Mouse (Mus musculus) liver, adult 10 weeks (tissue): Measurements from ENCODE around the gene S1pr2. TPM values are rescaled to one million over a fixed set of nuclear protein-coding genes. Genes with fewer than 3 reads are reported as not detected.

ENCODE experiments used
- polyA plus RNA-seq: library from polyadenylated mRNA; stranded (reverse); fragments of 350-450 nt; fragmentation: Illumina TruSeq; extraction: RNeasy Lipid Tissue Mini Kit (QIAGEN cat#74804); gene quantifications from one replicate; pipeline ENCODE4 v1.2.3, GENCODE M21; 2014; ENCODE audit warnings: low read depth, low replicate concordance

S1pr2 gene
- 0.48 TPM for polyA plus RNA-seq

DNA sequence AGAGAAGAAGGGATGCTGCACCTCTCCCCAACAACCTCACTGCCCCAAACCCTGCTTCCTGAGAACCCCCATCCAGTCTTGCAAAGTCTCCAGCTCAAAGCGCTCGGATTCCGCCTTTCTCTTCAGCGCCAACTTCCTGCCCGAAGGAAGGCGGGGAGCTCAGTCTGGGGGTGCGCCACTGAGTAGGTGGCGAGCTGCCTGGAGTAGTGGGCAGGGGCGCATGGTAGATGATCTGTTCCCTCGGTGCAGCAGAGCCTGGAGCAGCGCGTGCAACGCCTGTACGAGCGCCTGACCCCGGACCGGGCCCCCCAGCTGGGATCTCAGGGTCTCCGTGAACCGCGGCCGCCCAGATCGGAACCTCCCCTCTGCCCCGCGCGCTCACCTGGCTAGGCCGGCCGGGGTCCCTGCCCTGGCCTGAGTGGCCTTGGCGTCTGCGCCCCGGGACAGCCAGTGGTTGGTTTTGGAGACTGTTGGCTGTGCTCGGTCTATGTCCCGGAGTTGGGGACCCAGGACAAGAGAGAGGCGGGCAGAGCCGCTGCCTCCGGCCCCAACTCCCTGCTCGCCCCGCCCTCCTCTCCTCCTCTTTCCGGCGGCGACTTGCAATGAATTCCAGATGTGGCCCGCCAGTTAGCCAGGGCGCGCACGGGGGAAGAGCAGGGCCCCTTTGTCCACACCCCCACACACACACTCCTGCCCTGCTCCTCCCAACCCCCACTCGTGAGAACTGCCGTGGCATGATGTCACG is at the start of gene S1pr2:
Gene S1pr2 (minus strand): TSS at position 566 of the 745 bp plus-strand sequence.

DNA sequence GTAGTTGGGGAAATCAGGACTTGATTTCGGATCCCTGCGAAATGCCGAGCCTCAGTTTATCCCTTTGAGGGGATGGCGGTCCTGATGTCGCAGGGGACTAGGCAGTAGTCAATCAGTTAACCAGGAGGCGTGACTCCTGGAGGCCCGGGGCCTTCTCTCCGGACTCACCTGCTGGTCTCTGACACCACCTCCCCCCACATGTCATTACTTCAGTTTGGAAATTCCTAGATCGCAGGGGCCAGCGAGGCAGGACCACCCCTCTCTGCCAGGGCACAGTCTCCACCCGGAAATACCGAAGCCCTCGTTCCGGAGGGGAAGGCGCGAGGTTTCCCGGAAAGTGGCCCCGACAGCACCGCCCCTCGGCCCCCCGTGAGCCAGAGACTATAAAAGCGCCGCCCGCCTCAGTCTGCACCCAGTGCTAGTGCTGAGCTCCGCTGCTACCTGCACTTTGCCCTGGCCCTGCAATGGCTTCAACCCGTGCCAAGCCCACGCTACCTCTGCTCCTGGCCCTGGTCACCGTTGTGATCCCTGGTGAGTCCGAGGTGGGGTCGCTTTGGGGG is 39.1 kb upstream of the S1pr2 start, which contains the start of gene Icam1:
Gene Icam1 (plus strand): TSS at position 415 of the 560 bp plus-strand sequence.

DNA sequence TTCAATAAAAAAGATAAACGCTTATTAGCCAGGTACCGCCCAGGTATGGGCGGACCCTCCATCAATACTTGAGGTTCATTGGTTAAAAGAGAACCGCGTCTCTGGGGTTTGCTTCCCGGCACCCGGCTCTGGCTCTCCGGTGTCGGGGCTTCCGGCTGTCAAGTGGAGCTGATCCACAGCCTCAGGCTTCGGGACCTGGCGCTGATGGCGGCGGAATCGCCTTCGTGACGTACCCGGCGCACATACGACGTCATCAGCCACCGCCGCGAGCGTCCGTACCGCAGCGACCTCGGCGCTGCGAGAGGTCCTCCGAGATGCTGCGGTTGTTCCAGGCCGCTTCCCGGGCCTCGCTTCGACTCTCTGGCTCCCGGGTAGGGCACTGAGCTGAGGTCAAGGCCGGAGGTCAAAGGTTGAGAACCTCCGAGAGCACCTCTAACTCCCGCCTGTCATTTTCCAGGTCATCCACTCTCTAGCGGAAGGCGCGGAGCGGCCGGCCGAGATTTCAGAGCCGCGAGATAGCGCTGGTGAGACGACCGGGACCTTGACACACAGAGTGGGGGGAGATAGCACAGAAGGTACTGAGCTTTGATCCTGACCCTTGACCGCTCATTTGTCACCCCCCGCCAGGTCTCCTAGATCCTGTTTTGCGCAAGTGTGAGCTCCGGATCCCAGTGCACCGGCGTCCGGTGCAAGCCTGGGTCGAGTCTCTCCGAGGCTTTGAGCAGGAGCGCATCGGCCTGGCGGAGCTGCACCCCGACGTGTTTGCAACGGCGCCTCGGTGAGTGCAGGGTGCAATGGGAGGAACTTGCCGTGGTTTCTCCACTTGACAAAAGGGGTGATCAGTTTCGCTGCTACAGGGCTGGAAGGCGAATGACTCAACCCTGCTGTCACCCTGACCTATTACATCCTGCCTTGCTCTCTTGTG is 26.3 kb upstream of the S1pr2 start, which contains the start of gene Mrpl4:
Gene Mrpl4 (plus strand): TSS at position 112 of the 925 bp plus-strand sequence.

DNA sequence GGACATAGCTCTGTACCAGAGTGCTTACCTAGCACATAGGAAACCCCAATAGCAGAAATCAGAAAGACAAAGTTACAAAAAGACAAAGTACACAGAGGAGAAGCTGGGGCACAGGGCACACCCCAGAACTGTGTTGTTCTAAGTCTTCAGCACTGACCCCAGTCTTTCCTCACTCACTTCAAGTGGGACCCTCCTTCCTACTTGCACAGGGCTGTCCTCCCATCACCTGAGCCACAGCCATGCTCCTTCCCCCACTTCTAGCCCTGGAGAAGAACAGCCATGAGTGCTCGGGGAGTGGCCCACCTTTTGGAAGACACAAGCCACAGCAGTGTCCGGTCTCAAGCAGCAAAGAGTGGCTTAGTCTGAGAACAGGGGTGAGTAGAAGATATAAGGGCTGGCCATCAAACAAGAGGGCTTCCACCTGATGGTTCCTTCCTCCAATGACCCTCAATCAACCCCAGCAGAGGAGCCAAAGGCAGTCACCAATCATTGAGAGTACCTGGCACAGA is 17.1 kb downstream of the S1pr2 start, which contains the start of gene Dnmt1:
Gene Dnmt1 (minus strand): TSS at position 459 of the 509 bp plus-strand sequence.

Other genes starting within 250 kb of the S1pr2 start
- not detected for gene Olfm2, start 230.4 kb downstream of the S1pr2 start, polyA plus RNA-seq
- 0.19 TPM for gene Col5a3, start 161.7 kb downstream of the S1pr2 start, polyA plus RNA-seq
- gene Rdh8, start 158.3 kb downstream of the S1pr2 start, polyA plus RNA-seq, result not detected
- gene A230050P20Rik, start 108.1 kb downstream of the S1pr2 start, polyA plus RNA-seq, result 19.2 TPM
- gene Angptl6, start 97.1 kb downstream of the S1pr2 start, polyA plus RNA-seq, result 0.58 TPM
- gene Ppan, start 88.6 kb downstream of the S1pr2 start, polyA plus RNA-seq, result 0.50 TPM
- 34.0 TPM for gene Eif3g, start 78.2 kb downstream of the S1pr2 start, polyA plus RNA-seq
- 1.5 TPM for gene Dnmt1, start 16.9 kb downstream of the S1pr2 start, polyA plus RNA-seq
- 1.0 TPM for gene Mrpl4, start 26.0 kb upstream of the S1pr2 start, polyA plus RNA-seq
- gene Icam1, start 39.2 kb upstream of the S1pr2 start, polyA plus RNA-seq, result 3.1 TPM
- gene Icam4, start 52.6 kb upstream of the S1pr2 start, polyA plus RNA-seq, result not detected
- not detected for gene Icam5, start 55.3 kb upstream of the S1pr2 start, polyA plus RNA-seq
- not detected for gene Zglp1, start 90.3 kb upstream of the S1pr2 start, polyA plus RNA-seq
- not detected for gene Gm49373, start 96.3 kb upstream of the S1pr2 start, polyA plus RNA-seq
- gene Fdx1l, start 96.8 kb upstream of the S1pr2 start, polyA plus RNA-seq, result 2.0 TPM
- 0.11 TPM for gene Gm38431, start 115.2 kb upstream of the S1pr2 start, polyA plus RNA-seq
- gene Raver1, start 115.2 kb upstream of the S1pr2 start, polyA plus RNA-seq, result 3.2 TPM
- gene Tyk2, start 154.5 kb upstream of the S1pr2 start, polyA plus RNA-seq, result 2.3 TPM
- gene Cdc37, start 173.2 kb upstream of the S1pr2 start, polyA plus RNA-seq, result 14.0 TPM
- gene Pde4a, start 188.9 kb upstream of the S1pr2 start, polyA plus RNA-seq, result 0.69 TPM